24 mouse cellular contexts compared by ENCODE assay signal in the genomic region with DNA sequence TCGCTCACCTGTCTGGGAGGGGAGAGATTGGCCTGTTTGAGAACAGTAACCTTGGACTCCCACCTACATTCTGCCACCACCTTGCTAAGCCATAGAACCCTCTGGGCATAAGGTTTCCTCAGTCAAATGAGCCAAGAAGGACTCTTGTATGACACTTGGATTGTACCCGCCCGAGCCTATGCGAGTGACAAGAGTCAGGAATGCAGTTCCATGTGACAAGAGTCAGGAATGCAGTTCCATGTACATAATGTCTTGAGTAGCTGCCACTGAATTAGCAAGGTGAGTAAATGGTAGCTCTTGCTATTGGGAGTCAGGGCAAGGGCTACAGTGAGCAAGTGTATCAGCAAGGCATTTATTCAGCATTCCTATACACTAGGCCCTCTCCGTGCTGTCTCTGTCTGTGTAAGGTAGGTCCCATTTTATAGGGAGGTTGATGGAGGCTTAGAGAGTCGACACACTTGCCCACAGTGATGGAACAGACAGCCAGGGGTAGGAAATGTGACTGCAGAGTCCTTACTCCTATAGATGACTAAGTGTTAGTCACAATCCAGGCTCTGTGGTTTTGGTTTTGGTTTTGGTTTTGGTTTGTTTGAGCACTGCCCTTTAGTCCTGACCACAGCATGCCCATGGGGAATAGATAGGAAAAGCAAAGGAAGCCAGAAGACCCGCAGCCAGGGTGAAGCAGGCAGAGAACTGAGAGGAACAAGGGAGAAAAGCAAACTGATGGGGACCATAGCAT. TPM values are rescaled to one million over a fixed set of nuclear protein-coding genes. Genes with fewer than 3 reads are reported as not detected.
DNase-seq lines count a peak whose midpoint lies in the region; ATAC-seq lines count a peak whose summit lies in the region.
"Had no signal": no experiment of that assay in that cellular context is flagged by ENCODE, and none has a peak within 500 bp of the region (broad histone marks: within the 10 kb centered on the region; RNA-seq: fewer than 3 reads in every experiment).

No protein-coding gene starts in this region.

- no peaks in the 10 kb centered on the region for H3K36me3 ChIP-seq in megakaryocyte, embryonic 14.5 days (replicated peaks; ENCODE audit: low read length)
- H3K36me3 ChIP-seq in heart, embryonic 11.5 days (ENCODE audit: control insufficient read depth, insufficient read depth, low read length), result 0 out of 2 replicates have a peak, but pooled peaks cover 2% of the 10 kb centered on the region
- H3K36me3 ChIP-seq: forebrain, embryonic 10.5 days; heart, embryonic 15.5 days; liver, embryonic 15.5 days had no signal

- peak; percentile 22 for DNase-seq in Muller cell, postnatal 12 days (ENCODE audit: inconsistent ontology term)
- DNase-seq in lung, postnatal 10 days, result peak; percentile 17
- no peak for DNase-seq in kidney, adult 11 months
- DNase-seq in cerebellum, postnatal 25 days, result no peak
- DNase-seq: adrenal gland, adult 8-10 months; cerebellum, adult 9-10 months; kidney, adult 18-20 months; kidney, postnatal 36 days; right cerebral cortex, postnatal 25 days had no signal

- H3K9me3 ChIP-seq in megakaryocyte, embryonic 14.5 days, result no peaks in the 10 kb centered on the region
- H3K9me3 ChIP-seq in heart, embryonic 11.5 days (replicated peaks; ENCODE audit: control insufficient read depth, low read length), result no peaks in the 10 kb centered on the region
- H3K9me3 ChIP-seq: embryonic facial prominence, embryonic 13.5 days; forebrain, embryonic 10.5 days; forebrain, embryonic 15.5 days; heart, embryonic 15.5 days; hindbrain, embryonic 13.5 days; limb, embryonic 12.5 days; liver, embryonic 15.5 days; midbrain, embryonic 15.5 days; stomach, embryonic 15.5 days had no signal

- H3K4me3 ChIP-seq in megakaryocyte, embryonic 14.5 days (replicated peaks), result peak overlapping the region; percentile 12
- H3K4me3 ChIP-seq in heart, embryonic 11.5 days (ENCODE audit: low read depth, low read length), result no peak overlapping the region
- H3K4me3 ChIP-seq: embryonic facial prominence, embryonic 13.5 days; forebrain, embryonic 10.5 days; forebrain, embryonic 15.5 days; heart, embryonic 15.5 days; hindbrain, embryonic 13.5 days; layer of hippocampus, adult 2 months; left cerebral cortex, adult 2 months; limb, embryonic 12.5 days; liver, embryonic 15.5 days; midbrain, embryonic 15.5 days; stomach, embryonic 15.5 days had no signal

- H3K27ac ChIP-seq in heart, embryonic 11.5 days (ENCODE audit: low read depth, low read length), result no peak overlapping the region
- H3K27ac ChIP-seq: embryonic facial prominence, embryonic 13.5 days; forebrain, embryonic 10.5 days; forebrain, embryonic 15.5 days; heart, embryonic 15.5 days; hindbrain, embryonic 13.5 days; layer of hippocampus, adult 2 months; left cerebral cortex, adult 2 months; limb, embryonic 12.5 days; liver, embryonic 15.5 days; midbrain, embryonic 15.5 days; stomach, embryonic 15.5 days had no signal

- H3K4me1 ChIP-seq in megakaryocyte, embryonic 14.5 days, result peaks cover 49% of the 10 kb centered on the region
- H3K4me1 ChIP-seq in heart, embryonic 11.5 days (ENCODE audit: control insufficient read depth, insufficient read depth, low read length), result no peaks in the 10 kb centered on the region
- H3K4me1 ChIP-seq: embryonic facial prominence, embryonic 13.5 days; forebrain, embryonic 10.5 days; forebrain, embryonic 15.5 days; heart, embryonic 15.5 days; hindbrain, embryonic 13.5 days; limb, embryonic 12.5 days; liver, embryonic 15.5 days; midbrain, embryonic 15.5 days; stomach, embryonic 15.5 days had no signal

- no peak overlapping the region for H3K9ac ChIP-seq in heart, embryonic 11.5 days (ENCODE audit: low read depth, low read length)
- H3K9ac ChIP-seq: embryonic facial prominence, embryonic 13.5 days; forebrain, embryonic 15.5 days; heart, embryonic 15.5 days; hindbrain, embryonic 13.5 days; limb, embryonic 12.5 days; liver, embryonic 15.5 days; midbrain, embryonic 15.5 days; stomach, embryonic 15.5 days had no signal

- no peak overlapping the region for H3K4me2 ChIP-seq in heart, embryonic 11.5 days
- H3K4me2 ChIP-seq: embryonic facial prominence, embryonic 13.5 days; forebrain, embryonic 15.5 days; heart, embryonic 15.5 days; hindbrain, embryonic 13.5 days; limb, embryonic 12.5 days; liver, embryonic 15.5 days; midbrain, embryonic 15.5 days; stomach, embryonic 15.5 days had no signal

- no peak for ATAC-seq in megakaryocyte, adult 5-6 weeks (ENCODE audit: poor library complexity, severe bottlenecking)
- ATAC-seq in heart, embryonic 11.5 days (replicated peaks; ENCODE audit: insufficient number of reproducible peaks, low FRiP score, low TSS enrichment), result no peak
- ATAC-seq: activated CD4-positive, CD25-positive, alpha-beta regulatory T cell, adult 4 months; forebrain, embryonic 15.5 days; midbrain, embryonic 15.5 days had no signal

- WGBS in heart, embryonic 11.5 days (ENCODE audit: insufficient replicate concordance), result 73% methylated on average over 7 of the region's 7 CpGs

- peaks cover 85% of the 10 kb centered on the region for H3K27me3 ChIP-seq in megakaryocyte, embryonic 14.5 days (replicated peaks)
- H3K27me3 ChIP-seq in heart, embryonic 11.5 days (ENCODE audit: control insufficient read depth, insufficient read depth, low read length), result no peaks in the 10 kb centered on the region; the same call in 1 of the 2 replicates
- H3K27me3 ChIP-seq: embryonic facial prominence, embryonic 13.5 days; forebrain, embryonic 15.5 days; heart, embryonic 15.5 days; limb, embryonic 12.5 days; liver, embryonic 15.5 days; midbrain, embryonic 15.5 days; stomach, embryonic 15.5 days had no signal

RNA-seq across cellular contexts. Expression of a gene that starts 8.4 kb away (rescaled TPM):
- polyA plus RNA-seq in megakaryocyte, embryonic 14.5 days (2012; ENCODE audit: insufficient read depth, low replicate concordance), result 2.2 and 7.7 TPM in 2 replicates
- total RNA-seq in megakaryocyte, adult 5-6 weeks (2015), result 7.5 and 10.2 TPM in 2 replicates
- 5.8 and 6.4 TPM in 2 replicates for total RNA-seq in megakaryocyte, adult 5-6 weeks (2017)
- polyA plus RNA-seq in heart, embryonic 11.5 days (2014; fragmentation: Nextera tagmentation; extraction: Ambion mirVana), result 26.5 and 27.0 TPM in 2 replicates

Comparison
In these comparisons a context has a peak if more than half of its experiments do, and no peak if none do; other contexts are left out.
1. DNase-seq: peak in Muller cell, postnatal 12 days (single experiment) and lung, postnatal 10 days (single experiment); none in kidney, adult 11 months (single experiment) and cerebellum, postnatal 25 days (0 of 2).